Mouse (Mus musculus): Measurements from ENCODE around the gene Rnf216.

GRCm38 (mm10) chr5:143148661-143149060 lies 35.9 kb upstream of the Rnf216 start:
- TF ChIP-seq CTCF (IDR thresholded peaks at IDR 0.05; ENCODE audit: low read depth) (no peak), EP300 (IDR thresholded peaks at IDR 0.05; ENCODE audit: low read depth) (no peak)
